Mouse (Mus musculus) myocyte (in vitro differentiated cells): ENCODE measurements around the gene Camk1d. TPM values are rescaled to one million over a fixed set of nuclear protein-coding genes. Genes with fewer than 3 reads are reported as not detected.

ENCODE experiments used
- H3K27me3 ChIP-seq: one replicate; pipeline ENCODE4 v1.6.1; 2011; ENCODE audit not compliant: control insufficient read depth, insufficient read depth, insufficient read length
- H3K36me3 ChIP-seq: one replicate; pipeline ENCODE4 v1.6.1; 2011; ENCODE audit not compliant: control insufficient read depth, insufficient read depth
- H3K4me2 ChIP-seq: one replicate; pipeline ENCODE4 v1.6.1; 2011; ENCODE audit warnings: low read depth, control low read depth
- H3K4me3 ChIP-seq: one replicate; pipeline ENCODE4 v1.5.1; 2011; ENCODE audit warnings: mild to moderate bottlenecking, control low read depth, moderate library complexity
- H3K79me2 ChIP-seq: one replicate; pipeline ENCODE4 v1.6.1; 2011; ENCODE audit not compliant: control insufficient read depth, insufficient read depth
- H3ac ChIP-seq: one replicate; pipeline ENCODE4 v1.6.1; 2011; ENCODE audit not compliant: control insufficient read depth, insufficient read length
- CEBPB ChIP-seq: IDR thresholded peaks from 2 replicates; pipeline ENCODE4 v1.6.1; 2011; ENCODE audit warnings: mild to moderate bottlenecking, moderate library complexity; ENCODE audit not compliant: poor library complexity, insufficient read depth, severe bottlenecking
- E2F4 ChIP-seq: IDR thresholded peaks from one replicate; pipeline ENCODE4 v1.6.1; 2011; ENCODE audit warnings: mild to moderate bottlenecking, control low read depth, moderate library complexity; ENCODE audit not compliant: insufficient read depth
- MAX ChIP-seq: IDR thresholded peaks from one replicate; pipeline ENCODE4 v1.6.1; 2011; ENCODE audit warnings: low read depth, mild to moderate bottlenecking, control low read depth
- MYOD1 ChIP-seq, 3 experiments: IDR thresholded peaks; one replicate each; pipeline ENCODE4 v1.6.1; 2011; ENCODE audit warnings: control low read depth in 2 of 3, low read depth in 2 of 3, mild to moderate bottlenecking in 2 of 3, moderate library complexity in 1 of 3; ENCODE audit not compliant: insufficient read length in 2 of 3, control insufficient read depth in 1 of 3
- MYOG ChIP-seq, 3 experiments: IDR thresholded peaks; one replicate each; pipeline ENCODE4 v1.6.1; 2011; ENCODE audit warnings: control low read depth in 2 of 3, low read depth in 2 of 3, mild to moderate bottlenecking in 2 of 3; ENCODE audit not compliant: insufficient read length in 2 of 3, control insufficient read depth in 1 of 3, insufficient read depth in 1 of 3
- POLR2A ChIP-seq: IDR thresholded peaks from one replicate; pipeline ENCODE4 v1.6.1; 2011; ENCODE audit warnings: low read depth, mild to moderate bottlenecking, control low read depth, moderate library complexity; ENCODE audit not compliant: insufficient read length
- POLR2AphosphoS2 ChIP-seq: IDR thresholded peaks from one replicate; pipeline ENCODE4 v1.6.1; 2011; ENCODE audit warnings: low read depth, control low read depth; ENCODE audit not compliant: insufficient read length
- REST ChIP-seq: IDR thresholded peaks from one replicate; pipeline ENCODE4 v1.6.1; 2011; ENCODE audit warnings: mild to moderate bottlenecking, control low read depth, moderate library complexity; ENCODE audit not compliant: insufficient read depth, insufficient read length
- SRF ChIP-seq: IDR thresholded peaks from one replicate; pipeline ENCODE4 v1.6.1; 2011; ENCODE audit warnings: low read depth; ENCODE audit not compliant: control insufficient read depth, insufficient read length
- TCF12 ChIP-seq: IDR thresholded peaks from one replicate; pipeline ENCODE4 v1.6.1; 2011; ENCODE audit warnings: mild to moderate bottlenecking, control low read depth; ENCODE audit not compliant: poor library complexity, insufficient read depth, severe bottlenecking
- TCF3 ChIP-seq: IDR thresholded peaks from one replicate; pipeline ENCODE4 v1.6.1; 2011; ENCODE audit warnings: low read depth, control low read depth; ENCODE audit not compliant: insufficient read length
- USF1 ChIP-seq: IDR thresholded peaks from one replicate; pipeline ENCODE4 v1.6.1; 2011; ENCODE audit warnings: low read depth, mild to moderate bottlenecking, control low read depth, moderate library complexity
- polyA plus RNA-seq: library from polyadenylated mRNA; unstranded; fragments of >200 nt; fragmentation: generic; extraction: Trizol; gene quantifications from one replicate; pipeline ENCODE4 v1.2.1, GENCODE M21; 2012; ENCODE audit warnings: missing spikeins

Camk1d gene
- polyA plus RNA-seq, 1 experiment: 1.1 TPM

DNA sequence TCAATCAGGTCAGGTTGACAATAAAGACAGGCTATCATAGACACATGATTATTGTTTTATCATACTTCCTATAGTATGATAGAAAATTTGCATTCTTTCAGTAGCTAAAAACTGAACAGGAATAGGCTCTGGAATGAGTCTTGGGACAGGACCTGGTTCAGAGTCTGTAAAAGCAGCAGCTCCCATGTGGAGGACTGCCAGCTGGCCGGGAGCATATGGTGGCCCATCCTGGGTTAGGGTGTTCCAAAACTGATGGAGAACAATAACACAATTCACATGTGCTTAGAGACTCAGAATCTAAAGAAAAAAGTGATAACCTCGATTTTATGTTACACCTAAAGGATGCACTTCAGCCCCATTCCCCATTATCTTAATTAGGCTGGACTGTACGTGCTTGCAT lies 343.0 kb downstream of the Camk1d start:
- H3K4me2 ChIP-seq: no peak overlapping the region
- H3K4me3 ChIP-seq: no peak overlapping the region
- H3ac ChIP-seq: no peak overlapping the region
- H3K36me3 ChIP-seq: no peaks in the 10 kb centered on the region
- H3K79me2 ChIP-seq: no peaks in the 10 kb centered on the region
- TF ChIP-seq POLR2A (no peak), SRF (no peak), USF1 (no peak), TCF3 (no peak), POLR2AphosphoS2 (no peak)
- no peaks in the 10 kb centered on the region for H3K27me3 ChIP-seq

DNA sequence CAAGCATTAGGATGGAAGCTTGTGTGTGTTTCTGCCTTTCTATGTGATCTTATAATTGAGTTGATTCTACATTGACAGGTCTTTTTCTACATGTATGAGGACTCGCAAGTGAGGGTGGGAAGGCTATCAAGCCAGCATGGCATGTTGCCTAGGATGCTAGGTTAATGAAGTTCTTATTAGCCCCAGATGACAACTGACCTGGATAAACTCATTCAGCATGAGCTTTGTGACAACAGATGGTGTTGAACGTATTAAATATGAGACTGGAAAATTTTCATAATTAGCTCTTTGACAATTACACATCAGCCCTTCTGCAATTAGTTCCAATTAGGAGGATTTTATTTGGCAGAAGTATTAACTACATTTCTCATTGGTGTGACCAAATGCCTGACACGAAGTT lies 343.7 kb downstream of the Camk1d start:
- H3K27me3 ChIP-seq: no peaks in the 10 kb centered on the region
- no peaks in the 10 kb centered on the region for H3K36me3 ChIP-seq
- TF ChIP-seq E2F4: no peak
- TF ChIP-seq CEBPB: no peak
- TF ChIP-seq POLR2AphosphoS2: no peak
- TF ChIP-seq REST: no peak
- TF ChIP-seq SRF: no peak
- no peak for TF ChIP-seq MAX
- no peak for TF ChIP-seq POLR2A
- no peak overlapping the region for H3ac ChIP-seq
- no peak overlapping the region for H3K4me3 ChIP-seq
- H3K4me2 ChIP-seq: no peak overlapping the region
- H3K79me2 ChIP-seq: no peaks in the 10 kb centered on the region

DNA sequence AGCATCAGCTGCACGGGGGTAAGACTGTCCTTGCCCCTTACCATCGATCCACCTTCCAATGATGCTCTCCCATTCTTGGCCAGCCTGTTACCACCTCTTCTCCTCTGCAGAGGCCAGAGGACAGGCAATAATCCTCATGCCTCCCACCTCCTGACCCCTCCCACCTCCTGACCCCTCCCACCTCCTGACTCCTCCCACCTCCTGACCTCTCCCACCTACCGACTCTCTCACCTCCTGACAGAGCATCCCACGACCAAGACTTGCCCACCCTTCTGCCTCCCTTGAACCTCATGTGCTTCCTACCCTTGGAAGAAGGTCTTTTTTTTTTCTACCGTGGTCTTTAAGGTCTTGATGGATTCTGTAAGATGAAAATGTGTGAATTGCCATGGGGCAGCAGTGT lies 350.5 kb downstream of the Camk1d start:
- Histone ChIP-seq H3ac (no peak overlapping the region), H3K79me2 (no peaks in the 10 kb centered on the region), H3K27me3 (no peaks in the 10 kb centered on the region), H3K4me3 (no peak overlapping the region), H3K4me2 (no peak overlapping the region), H3K36me3 (no peaks in the 10 kb centered on the region)
- TF ChIP-seq CEBPB (no peak), USF1 (no peak), MAX (no peak), MYOD1 (IDR thresholded peaks at IDR 0.05; ENCODE audit: control insufficient read depth in 1 of 3, insufficient read length in 2 of 3, low read depth in 2 of 3) (no peak), POLR2A (no peak), SRF (no peak), E2F4 (no peak), REST (no peak), POLR2AphosphoS2 (no peak), MYOG (IDR thresholded peaks at IDR 0.05; ENCODE audit: control insufficient read depth in 1 of 3, insufficient read depth in 1 of 3, insufficient read length in 2 of 3, low read depth in 2 of 3) (no peak), TCF3 (no peak), TCF12 (no peak)

DNA sequence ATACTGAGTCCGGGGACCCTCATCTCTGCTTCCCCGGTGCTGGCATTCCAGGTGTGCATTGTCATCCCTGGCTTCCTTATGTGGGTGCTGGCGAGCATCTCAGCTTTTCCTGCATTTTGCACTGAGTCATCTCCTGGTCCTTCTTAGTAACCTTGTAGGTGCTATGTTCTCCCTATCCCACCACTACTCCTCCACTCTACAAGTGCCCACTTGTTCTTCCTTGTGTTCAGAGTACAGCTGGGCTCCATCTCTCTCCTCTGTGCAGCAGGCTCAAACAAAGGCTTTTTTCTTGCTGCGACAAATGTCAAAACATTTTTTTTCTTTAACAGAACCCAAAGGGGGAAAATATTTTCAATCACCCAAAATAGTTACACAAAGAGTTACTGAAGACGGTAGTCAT lies 356.3 kb downstream of the Camk1d start:
- H3K36me3 ChIP-seq: no peaks in the 10 kb centered on the region
- no peaks in the 10 kb centered on the region for H3K79me2 ChIP-seq
- no peak overlapping the region for H3K4me3 ChIP-seq
- no peak overlapping the region for H3K4me2 ChIP-seq
- no peaks in the 10 kb centered on the region for H3K27me3 ChIP-seq
- H3ac ChIP-seq: no peak overlapping the region
- TF ChIP-seq TCF12: no peak
- no peak for TF ChIP-seq MAX
- TF ChIP-seq REST: no peak
- TF ChIP-seq CEBPB: no peak
- no peak for TF ChIP-seq TCF3
- no peak for TF ChIP-seq USF1
- no peak for TF ChIP-seq POLR2AphosphoS2
- no peak for TF ChIP-seq E2F4
- TF ChIP-seq MYOD1 (IDR thresholded peaks at IDR 0.05; ENCODE audit: control insufficient read depth in 1 of 3, insufficient read length in 2 of 3, low read depth in 2 of 3): no peak

DNA sequence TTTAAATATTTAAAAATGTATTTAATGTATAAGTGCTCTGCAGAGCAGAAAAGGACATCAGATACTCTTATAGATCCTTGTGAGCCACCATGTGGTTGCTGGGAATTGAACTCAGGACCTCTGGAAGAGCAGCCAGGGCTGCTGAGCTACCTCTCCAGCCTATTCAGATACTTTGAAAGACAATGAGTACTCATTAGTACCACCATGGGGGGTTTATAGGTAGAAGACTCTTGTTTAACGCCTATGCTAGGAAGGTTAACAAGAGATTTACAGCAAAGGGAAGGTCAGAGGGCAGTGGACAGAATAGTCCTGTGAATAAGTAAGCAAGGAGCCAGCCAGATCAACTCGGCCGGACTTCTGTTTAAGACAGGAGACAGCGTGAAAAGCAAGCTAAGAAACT lies 357.3 kb downstream of the Camk1d start:
- no peak overlapping the region for H3K4me3 ChIP-seq
- no peaks in the 10 kb centered on the region for H3K36me3 ChIP-seq
- no peak overlapping the region for H3K4me2 ChIP-seq
- H3K27me3 ChIP-seq: no peaks in the 10 kb centered on the region
- no peak for TF ChIP-seq MYOD1 (IDR thresholded peaks at IDR 0.05; ENCODE audit: control insufficient read depth in 1 of 3, insufficient read length in 2 of 3, low read depth in 2 of 3)
- no peak for TF ChIP-seq MYOG (IDR thresholded peaks at IDR 0.05; ENCODE audit: control insufficient read depth in 1 of 3, insufficient read depth in 1 of 3, insufficient read length in 2 of 3, low read depth in 2 of 3)
- no peak for TF ChIP-seq SRF
- no peak for TF ChIP-seq POLR2A
- no peak for TF ChIP-seq REST
- TF ChIP-seq E2F4: no peak
- TF ChIP-seq USF1: no peak
- no peak for TF ChIP-seq POLR2AphosphoS2
- no peak for TF ChIP-seq MAX
- no peak for TF ChIP-seq TCF3
- TF ChIP-seq TCF12: no peak
- TF ChIP-seq CEBPB: no peak
- no peaks in the 10 kb centered on the region for H3K79me2 ChIP-seq
- no peak overlapping the region for H3ac ChIP-seq
